Mouse (Mus musculus) C2C12 (cell line): ENCODE results near the gene Endog.

ENCODE experiments used
- CEBPB ChIP-seq: IDR thresholded peaks from one replicate; pipeline ENCODE4 v1.6.1; 2011; ENCODE audit warnings: low read depth, mild to moderate bottlenecking, control low read depth, moderate library complexity
- CTCF ChIP-seq: IDR thresholded peaks from one replicate; pipeline ENCODE4 v1.5.1; 2011; ENCODE audit not compliant: control insufficient read depth, insufficient read depth, insufficient read length
- FOSL1 ChIP-seq: IDR thresholded peaks from one replicate; pipeline ENCODE4 v1.8.0; 2011; ENCODE audit warnings: mild to moderate bottlenecking, low read length; ENCODE audit not compliant: poor library complexity, insufficient read depth, severe bottlenecking
- MAX ChIP-seq: IDR thresholded peaks from one replicate; pipeline ENCODE4 v1.6.1; 2011; ENCODE audit warnings: mild to moderate bottlenecking, control low read depth
- MYOD1 ChIP-seq: IDR thresholded peaks from one replicate; pipeline ENCODE4 v1.6.1; 2011; ENCODE audit warnings: low read depth; ENCODE audit not compliant: control insufficient read depth, insufficient read length
- MYOG ChIP-seq: IDR thresholded peaks from one replicate; pipeline ENCODE4 v1.6.1; 2011; ENCODE audit not compliant: control insufficient read depth, insufficient read length; ENCODE audit errors: extremely low read depth
- USF1 ChIP-seq: IDR thresholded peaks from one replicate; pipeline ENCODE4 v1.6.1; 2011; ENCODE audit warnings: low read depth, mild to moderate bottlenecking, control low read depth, moderate library complexity

DNA sequence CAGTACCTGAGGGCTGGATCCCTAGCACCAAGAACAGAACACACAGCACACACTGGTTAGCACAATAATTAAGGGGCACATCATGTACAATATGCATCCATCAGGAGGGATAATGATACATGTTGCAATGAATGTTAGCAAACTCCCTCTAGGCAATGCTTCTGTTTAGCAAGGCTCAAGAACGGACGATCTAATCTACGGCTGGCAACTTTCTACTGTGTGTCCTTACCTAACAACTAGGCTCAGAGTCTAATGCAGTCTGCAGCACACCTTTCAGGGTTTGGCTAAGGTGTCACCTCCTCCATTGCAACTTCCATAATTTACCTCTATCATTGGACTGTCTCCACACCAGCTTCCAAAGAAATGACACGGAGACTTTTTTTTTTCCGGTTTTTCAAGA, 45.0 kb downstream of the Endog start:
- TF ChIP-seq CTCF (no peak), MYOD1 (no peak), FOSL1 (no peak), USF1 (no peak), MAX (no peak), CEBPB (no peak), MYOG (no peak)
